Mouse (Mus musculus): ENCODE measurements around the gene Tmprss7. TPM values are rescaled to one million over a fixed set of nuclear protein-coding genes. Genes with fewer than 3 reads are reported as not detected.

Tmprss7 gene
- polyA plus RNA-seq (2012; rRNA removed), result 0.18 and 0.20 TPM in 2 replicates

DNA sequence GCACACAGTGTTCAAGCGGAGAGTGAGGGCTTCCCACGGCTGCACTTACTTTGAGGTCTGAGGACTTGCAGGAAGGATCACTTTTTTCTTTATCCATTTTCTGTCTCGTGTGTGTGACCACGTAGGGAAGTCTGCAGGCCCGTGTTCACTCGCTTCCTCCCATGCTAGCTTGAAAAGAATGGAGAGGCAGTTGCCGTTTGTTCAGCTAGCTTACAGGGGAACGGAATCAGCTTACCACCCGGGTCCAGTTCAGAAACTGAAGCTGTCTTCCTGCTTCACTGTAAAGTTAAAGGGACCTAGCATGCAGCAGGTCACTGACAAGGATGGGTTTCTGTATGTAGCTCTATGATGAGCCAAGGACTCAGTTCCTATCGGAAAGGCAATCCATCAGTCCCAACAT, at the start of gene Tmprss7:
Gene Tmprss7, minus strand, starts transcription at position 101 of the 400 bp plus-strand sequence.

DNA sequence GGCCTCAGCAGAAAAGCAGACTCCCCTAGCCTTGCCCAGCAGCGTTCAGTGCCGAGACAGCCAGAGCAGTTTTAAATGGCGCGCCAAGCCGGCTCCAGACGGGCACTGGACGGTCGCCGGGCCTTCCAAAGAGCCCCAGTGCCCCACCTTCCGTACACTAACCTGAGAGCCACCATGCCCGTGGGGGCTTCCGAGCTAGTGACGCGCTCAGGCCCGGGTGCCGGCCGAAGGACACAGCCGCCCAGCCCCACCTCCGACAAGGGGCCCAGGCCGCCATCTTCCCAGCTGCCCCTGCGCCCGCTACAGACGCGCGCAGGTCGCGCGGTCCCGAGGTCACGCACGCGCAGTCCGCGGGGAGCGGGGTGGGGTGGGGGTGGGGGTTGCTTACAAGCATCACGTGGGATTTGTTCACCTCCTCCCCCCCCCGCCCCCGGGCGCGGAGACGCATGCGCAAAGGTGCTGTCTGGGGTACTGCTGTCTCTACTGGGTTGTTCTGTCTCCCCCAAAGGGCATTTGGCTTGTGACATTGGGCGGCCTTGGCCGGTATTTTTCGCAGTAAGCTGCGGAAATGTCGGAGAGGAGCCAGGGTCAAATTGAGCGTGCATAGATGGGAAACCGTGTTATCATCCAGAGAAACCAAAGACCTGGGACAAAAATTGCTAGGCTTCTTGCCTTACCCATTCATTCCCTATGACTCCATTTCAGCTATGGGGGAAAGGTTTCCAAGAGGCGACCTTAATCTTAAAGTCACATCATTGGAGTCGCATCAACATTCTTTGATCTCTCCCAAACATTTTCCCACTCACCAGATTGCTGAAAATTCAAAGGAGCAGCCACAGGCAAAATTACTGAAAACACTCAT, 49.4 kb upstream of the Tmprss7 start, which contains the start of gene Abhd10:
Gene Abhd10, minus strand, starts transcription at position 341 of the 862 bp plus-strand sequence.

DNA sequence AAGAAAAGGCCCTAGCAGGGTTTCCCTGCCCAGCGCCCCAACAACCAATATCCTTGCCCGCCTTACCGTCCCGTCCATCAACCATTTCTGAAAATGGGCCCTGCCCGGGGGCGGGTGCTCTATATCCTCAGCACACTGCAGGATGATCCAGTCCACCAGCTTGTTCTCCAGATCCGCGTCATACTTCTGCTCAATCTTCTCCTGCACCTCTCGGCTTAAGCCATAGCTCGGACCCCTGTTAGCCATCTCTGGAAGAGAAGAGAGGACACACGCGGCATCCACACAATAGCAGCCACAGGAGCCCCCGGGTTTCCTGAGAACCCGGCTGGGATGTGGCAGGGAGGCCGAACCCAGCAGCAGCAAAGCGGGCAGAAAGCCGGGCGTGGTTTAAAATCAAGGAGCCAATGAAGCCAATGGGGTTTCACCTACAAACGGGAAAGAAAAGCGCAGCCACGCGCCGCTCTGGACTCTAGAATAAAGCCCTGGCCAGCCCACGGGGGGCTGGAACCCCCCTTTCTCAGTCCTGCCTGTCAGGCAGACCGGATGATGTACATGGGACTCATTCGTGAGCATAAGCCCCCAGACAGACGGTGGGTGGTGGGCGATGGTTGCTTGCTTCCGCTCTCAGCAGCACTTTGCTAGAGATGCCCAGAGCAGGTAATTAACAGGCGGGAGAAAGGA, 30.7 kb upstream of the Tmprss7 start, which contains the start of gene Tagln3:
Gene Tagln3, minus strand, starts transcription at position 548 of the 681 bp plus-strand sequence.

GRCm38 (mm10) chr16:45653934-45654332, 39.5 kb downstream of the Tmprss7 start, which contains the start of gene BC016579:
TSS of gene BC016579 (minus strand) at chr16:45654068.

DNA sequence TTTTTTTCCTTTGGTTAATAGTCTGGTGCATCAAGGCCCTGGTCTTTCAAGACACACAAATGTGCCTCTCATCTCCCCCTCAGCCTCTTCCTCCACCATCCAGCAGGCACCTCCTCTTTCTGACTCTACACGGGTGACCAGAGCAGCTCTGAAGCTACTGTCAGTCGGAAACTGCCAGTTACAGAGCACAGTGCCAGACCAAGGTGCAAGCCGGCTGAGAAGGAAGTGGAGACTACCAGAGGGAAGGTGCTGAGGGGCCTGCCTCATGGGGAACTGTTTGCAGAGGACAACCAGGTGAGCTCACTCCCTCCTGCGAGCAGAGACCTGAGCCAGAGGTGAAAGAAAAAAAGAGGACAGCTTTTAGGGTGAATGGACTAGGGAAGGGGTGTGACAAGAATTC, 83.2 kb downstream of the Tmprss7 start, which contains the start of gene Gcsam:
Gene Gcsam, plus strand, starts transcription at position 114 of the 400 bp plus-strand sequence.

Other genes starting within 250 kb of the Tmprss7 start
- gene Gm609, start 200.7 kb downstream of the Tmprss7 start, polyA plus RNA-seq (2012; rRNA removed), result 0.51 and 0.59 TPM in 2 replicates
- 0.02 TPM in 1 of 2 replicates, not detected in the other for gene Gm17783, start 161.6 kb downstream of the Tmprss7 start, polyA plus RNA-seq (2012; rRNA removed)
- not detected in 2 replicates for gene Slc9c1, start 158.3 kb downstream of the Tmprss7 start, polyA plus RNA-seq (2012; rRNA removed)
- gene Gcsam, start 83.3 kb downstream of the Tmprss7 start, polyA plus RNA-seq (2012; rRNA removed), result 1.1 TPM in 2 replicates
- 0.22 and 0.26 TPM in 2 replicates for gene BC016579, start 39.6 kb downstream of the Tmprss7 start, polyA plus RNA-seq (2012; rRNA removed)
- 0.29 and 0.32 TPM in 2 replicates for gene Tagln3, start 30.9 kb upstream of the Tmprss7 start, polyA plus RNA-seq (2012; rRNA removed)
- gene Abhd10, start 49.3 kb upstream of the Tmprss7 start, polyA plus RNA-seq (2012; rRNA removed), result 8.2 and 8.3 TPM in 2 replicates

All from liver, embryonic 18 days (tissue).